Mouse (Mus musculus) urinary bladder, adult 2 months (tissue): ENCODE data around the gene Rfx4. TPM values are rescaled to one million over a fixed set of nuclear protein-coding genes. Genes with fewer than 3 reads are reported as not detected.

ENCODE experiments used
- DNase-seq: peaks from one replicate; pipeline ENCODE4 v3.0.0; 2022; ENCODE audit warnings: low spot score
- polyA plus RNA-seq: library from polyadenylated mRNA; depleted of rRNA; stranded (reverse); fragments of >200 nt; gene quantifications from 2 replicates; pipeline ENCODE4 v1.2.3, GENCODE M21; 2012

Gene Rfx4
- polyA plus RNA-seq, 1 experiment, result 0.06 TPM

- no peak for DNase-seq
These were observed 154.3 kb downstream of the Rfx4 start for GRCm38 (mm10) chr10:84910194-84910593.

GRCm38 (mm10) chr10:84910758-84911384 is 155.0 kb downstream of the Rfx4 start:
- no peak for DNase-seq

GRCm38 (mm10) chr10:84913148-84913547 is 157.3 kb downstream of the Rfx4 start:
- no peak for DNase-seq

- no peak for DNase-seq
These were observed 159.6 kb downstream of the Rfx4 start for GRCm38 (mm10) chr10:84915476-84915875.

GRCm38 (mm10) chr10:84916810-84917730 is 161.2 kb downstream of the Rfx4 start, which contains the start of gene Ric8b:
TSS of gene Ric8b (plus strand) at chr10:84917616.
- peak; percentile 97 for DNase-seq

- no peak for DNase-seq
These were observed 161.9 kb downstream of the Rfx4 start for GRCm38 (mm10) chr10:84917731-84918095.

- DNase-seq, result no peak
These were observed 170.5 kb downstream of the Rfx4 start for GRCm38 (mm10) chr10:84926336-84926735.

- no peak for DNase-seq
These were observed 171.0 kb downstream of the Rfx4 start for GRCm38 (mm10) chr10:84926885-84927284.

- DNase-seq, result no peak
These were observed 172.6 kb downstream of the Rfx4 start for GRCm38 (mm10) chr10:84928465-84928864.

- DNase-seq, result no peak
These were observed 179.8 kb downstream of the Rfx4 start for GRCm38 (mm10) chr10:84935553-84936209.

- no peak for DNase-seq
These were observed 181.1 kb downstream of the Rfx4 start for GRCm38 (mm10) chr10:84936832-84937515.

GRCm38 (mm10) chr10:84938094-84938820 is 182.4 kb downstream of the Rfx4 start:
- no peak for DNase-seq

- DNase-seq, result no peak
These were observed 183.0 kb downstream of the Rfx4 start for GRCm38 (mm10) chr10:84938886-84939285.

- no peak for DNase-seq
These were observed 184.5 kb downstream of the Rfx4 start for GRCm38 (mm10) chr10:84940356-84940755.

GRCm38 (mm10) chr10:84945692-84946091 is 189.8 kb downstream of the Rfx4 start:
- DNase-seq, result no peak

- no peak for DNase-seq
These were observed 193.3 kb downstream of the Rfx4 start for GRCm38 (mm10) chr10:84948970-84949683.

GRCm38 (mm10) chr10:84949684-84950010 is 193.8 kb downstream of the Rfx4 start:
- no peak for DNase-seq

- no peak for DNase-seq
These were observed 194.5 kb downstream of the Rfx4 start for GRCm38 (mm10) chr10:84950384-84950783.

GRCm38 (mm10) chr10:84954236-84954635 is 198.4 kb downstream of the Rfx4 start:
- DNase-seq, result no peak
